ENCODE assay signal across 20 mouse cellular contexts in genomic region chr6:29500177-29500576, GRCm38 (mm10). TPM values are rescaled to one million over a fixed set of nuclear protein-coding genes. Genes with fewer than 3 reads are reported as not detected.
"Had no signal": no experiment of that assay in that cellular context is flagged by ENCODE, and none has a peak within 500 bp of the region (broad histone marks: within the 10 kb centered on the region; RNA-seq: fewer than 3 reads in every experiment).

No protein-coding gene starts in this region.

- H3K4me2 ChIP-seq: lung, embryonic 15.5 days; midbrain, embryonic 11.5 days; midbrain, embryonic 13.5 days; midbrain, embryonic 15.5 days; neural tube, embryonic 12.5 days; stomach, embryonic 15.5 days had no signal

- ATAC-seq: lung, postnatal 0 days; midbrain, embryonic 13.5 days; midbrain, embryonic 15.5 days had no signal

- H3K36me3 ChIP-seq: midbrain, embryonic 13.5 days; midbrain, embryonic 15.5 days; neural tube, embryonic 12.5 days; stomach, embryonic 15.5 days had no signal

- H3K4me3 ChIP-seq: lung, embryonic 15.5 days; megakaryocyte, embryonic 14.5 days; midbrain, embryonic 13.5 days; midbrain, embryonic 15.5 days; neural tube, embryonic 12.5 days; stomach, embryonic 15.5 days had no signal

- H3K9me3 ChIP-seq: lung, embryonic 15.5 days; midbrain, embryonic 13.5 days; midbrain, embryonic 15.5 days; neural tube, embryonic 12.5 days; stomach, embryonic 15.5 days had no signal

- H3K9ac ChIP-seq: lung, embryonic 15.5 days; midbrain, embryonic 13.5 days; midbrain, embryonic 15.5 days; neural tube, embryonic 12.5 days; stomach, embryonic 15.5 days had no signal

- DNase-seq: lung, adult 2 months; lung, postnatal 14 days; lung, postnatal 36 days; right cerebral cortex, postnatal 14 days; thymus, adult 2 months; thymus, postnatal 14 days; thymus, postnatal 36 days had no signal

- H3K4me1 ChIP-seq: lung, embryonic 15.5 days; neural tube, embryonic 12.5 days had no signal

- H3K27ac ChIP-seq: lung, embryonic 15.5 days; macrophage; midbrain, embryonic 13.5 days; midbrain, embryonic 15.5 days; neural tube, embryonic 12.5 days; stomach, embryonic 15.5 days; stomach, postnatal 0 days had no signal

RNA-seq across cellular contexts. Expression of gene Kcp, which starts 7.6 kb away (rescaled TPM):
- total RNA-seq: monocyte, adult 5-6 weeks had no signal
- polyA plus RNA-seq: macrophage had no signal

RNA-seq across cellular contexts. Expression of gene Atp6v1fnb, which starts 28.9 kb away (rescaled TPM):
- total RNA-seq: midbrain, postnatal 0 days; monocyte, adult 5-6 weeks had no signal
- polyA plus RNA-seq: lung, embryonic 15.5 days; lung, postnatal 0 days; macrophage; spleen, adult 2 months; stomach, postnatal 0 days had no signal
